Mouse (Mus musculus) T-helper 2 cell (primary cell): Measurements from ENCODE around the gene Ptprz1.
"Not testable (repeated sequence)": the region's sequence is repeated elsewhere in the genome, so short reads cannot be mapped to it uniquely, and the experiment has no call there.

Experiments
- in situ Hi-C: fragments of 300-600 bp; cut with MboI, MseI; formaldehyde crosslinking; loops from one replicate; pipeline ENCODE4 v1.15.1; 2025; ENCODE audit warnings: high pct_unique_total_duplicates

Gene Ptprz1

GRCm38 (mm10) chr6:23003152-23003551 lies 127.8 kb downstream of the Ptprz1 start:
- in situ Hi-C loops = no loop called here

- in situ Hi-C loops = no loop called here
These were observed 139.8 kb downstream of the Ptprz1 start for GRCm38 (mm10) chr6:23014988-23015613.

GRCm38 (mm10) chr6:23028251-23028650 lies 152.9 kb downstream of the Ptprz1 start:
- in situ Hi-C loops = no loop called here

- in situ Hi-C loops = no loop called here
These were observed 173.5 kb downstream of the Ptprz1 start for GRCm38 (mm10) chr6:23048836-23049235.

- in situ Hi-C loops = no loop called here
These were observed 180.4 kb downstream of the Ptprz1 start for GRCm38 (mm10) chr6:23055734-23056133.

GRCm38 (mm10) chr6:23076060-23076459 lies 200.8 kb downstream of the Ptprz1 start:
- in situ Hi-C loops = no loop called here

GRCm38 (mm10) chr6:23078273-23078672 lies 203.0 kb downstream of the Ptprz1 start:
- in situ Hi-C loops = no loop called here

- in situ Hi-C loops = no loop called here
These were observed 204.8 kb downstream of the Ptprz1 start for GRCm38 (mm10) chr6:23079991-23080680.

- in situ Hi-C loops = no loop called here
These were observed 209.5 kb downstream of the Ptprz1 start for GRCm38 (mm10) chr6:23084587-23085421.

- in situ Hi-C loops = not testable (repeated sequence)
These were observed 214.0 kb downstream of the Ptprz1 start for GRCm38 (mm10) chr6:23089292-23089691.

GRCm38 (mm10) chr6:23090346-23091055 lies 215.2 kb downstream of the Ptprz1 start:
- in situ Hi-C loops = not testable (repeated sequence)
